Mouse (Mus musculus) lung, postnatal 36 days (tissue): Measurements from ENCODE around the gene Pex10.

Experiments
- DNase-seq: peaks from one replicate; pipeline ENCODE4 v3.0.0; 2022; ENCODE audit warnings: mixed read lengths

The Pex10 gene

DNA sequence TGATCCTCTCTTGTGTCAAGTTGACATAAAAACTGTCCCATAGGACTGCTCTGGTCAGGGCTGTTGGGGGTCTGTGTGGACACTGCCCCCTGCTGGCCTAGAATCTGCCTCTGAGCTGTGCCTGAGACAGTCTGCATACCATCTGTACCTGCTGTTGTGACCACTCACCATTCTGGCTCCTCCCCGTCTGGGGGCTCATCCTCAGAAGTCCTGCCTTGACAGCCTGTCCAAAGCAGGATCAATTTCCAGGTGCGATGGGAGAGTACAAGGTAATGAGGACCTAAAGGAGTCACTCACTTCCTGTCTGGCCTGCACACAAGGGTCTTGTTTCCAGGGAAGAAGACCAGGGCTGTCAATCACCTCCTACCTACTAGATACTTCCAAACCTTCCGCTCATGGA, 27.7 kb downstream of the Pex10 start:
- peak; percentile 67 for DNase-seq

DNA sequence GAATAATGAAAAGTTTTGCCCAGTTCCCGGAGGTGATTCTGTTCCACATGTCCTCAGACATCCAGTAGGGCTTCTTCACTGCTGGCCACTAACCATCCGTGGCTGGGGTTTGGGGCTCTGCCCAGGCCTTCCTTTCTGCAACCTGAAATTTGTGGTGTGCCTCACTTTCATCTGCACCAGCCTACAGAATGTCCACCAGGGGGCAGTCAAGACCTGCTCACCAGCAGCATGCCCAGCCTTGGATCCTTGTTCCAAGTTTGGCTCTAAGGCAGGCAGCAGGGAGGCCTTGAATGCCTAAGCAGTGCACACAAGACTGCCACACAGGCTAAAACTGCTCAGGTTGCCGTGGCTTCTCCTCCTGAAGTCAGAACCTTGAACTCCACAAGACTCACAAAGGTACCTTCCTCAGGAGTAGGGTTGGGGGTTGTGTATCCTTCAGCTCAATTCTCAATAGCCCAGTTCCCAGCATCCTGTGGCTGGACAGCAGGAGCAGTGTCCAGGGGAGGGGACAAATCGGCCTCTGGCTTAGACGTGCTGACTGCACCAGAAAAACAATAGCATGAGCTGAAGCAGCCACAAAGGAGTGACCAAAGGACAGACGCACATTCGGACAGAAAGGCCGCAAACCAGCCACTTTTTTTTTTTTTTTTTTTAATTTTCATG, 28.6 kb downstream of the Pex10 start:
- peak; percentile 92 for DNase-seq

DNA sequence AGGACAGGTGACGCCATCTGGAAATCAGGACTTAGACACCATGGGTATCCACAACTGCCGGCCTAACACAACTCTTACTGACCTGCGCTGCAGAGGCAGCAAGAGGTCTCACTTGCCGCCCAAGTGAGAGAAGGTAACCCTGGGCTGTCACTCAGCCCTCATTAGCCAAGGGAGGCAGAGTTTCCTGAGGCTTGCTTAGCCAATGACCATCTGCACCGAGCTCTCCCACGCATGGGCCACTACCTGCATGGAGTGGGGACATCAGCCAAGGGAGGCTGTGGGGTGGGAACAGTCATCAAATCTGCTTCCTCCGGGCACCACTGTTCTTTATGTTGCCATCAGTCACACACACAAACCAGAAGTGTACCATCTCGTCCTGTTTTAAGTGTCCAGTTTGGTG, 29.2 kb downstream of the Pex10 start:
- no peak for DNase-seq

DNA sequence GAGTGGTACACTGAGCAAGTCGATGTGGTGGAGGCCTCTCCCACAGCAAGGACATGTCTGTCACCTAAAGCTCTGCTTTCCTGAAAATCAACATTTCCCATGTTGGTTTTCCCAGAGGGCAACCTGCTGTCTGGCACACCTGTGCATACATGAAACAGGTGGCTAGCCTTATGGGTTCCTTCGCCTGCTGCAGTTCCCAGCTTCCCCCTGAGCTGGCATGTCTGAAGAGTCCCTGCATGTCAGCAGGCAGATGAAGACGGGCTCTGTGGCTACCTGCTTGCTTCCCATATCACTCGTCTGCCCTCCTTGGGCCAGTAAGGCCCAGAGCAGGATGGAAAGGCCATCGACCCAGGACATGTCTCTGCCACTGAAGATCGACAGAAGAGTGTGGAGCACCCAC, 30.6 kb downstream of the Pex10 start:
- no peak for DNase-seq

DNA sequence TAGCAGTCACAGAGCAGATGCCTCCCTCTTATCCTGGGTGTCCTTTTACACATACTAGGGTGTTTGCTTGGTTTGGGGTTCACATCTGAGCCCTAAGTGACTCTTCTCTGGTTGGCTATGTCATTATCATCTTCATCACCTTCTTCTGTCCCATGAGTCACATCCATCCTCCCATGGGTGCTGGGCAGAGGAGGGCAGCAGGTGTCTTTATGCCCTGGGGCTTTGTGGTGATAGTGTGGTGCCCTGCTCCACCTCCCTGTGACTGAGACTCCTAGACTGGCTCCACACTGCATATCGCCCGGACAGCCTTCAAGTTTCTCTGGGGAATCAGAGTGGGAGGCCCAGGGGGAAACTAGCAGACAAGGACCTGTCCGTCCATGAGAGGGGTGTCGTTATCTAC, 31.8 kb downstream of the Pex10 start:
- DNase-seq = no peak

DNA sequence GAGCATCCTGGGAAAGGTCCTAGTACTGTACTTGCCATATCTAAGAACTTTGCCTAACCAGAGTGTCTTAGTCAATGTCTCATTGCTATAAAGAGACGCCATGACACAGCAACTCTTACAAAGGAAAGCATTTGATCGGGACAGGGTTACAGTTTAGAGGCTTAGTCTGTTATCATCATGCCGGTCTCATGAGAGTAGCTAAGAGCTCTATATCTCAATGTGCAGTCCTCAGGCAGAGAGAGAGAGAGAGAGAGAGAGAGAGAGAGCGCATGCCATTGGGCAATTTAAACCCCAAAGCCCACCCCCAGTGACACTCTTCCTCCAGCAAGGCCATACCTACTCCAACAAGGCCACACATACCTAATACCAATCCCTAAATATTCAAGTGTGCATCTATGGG, 41.1 kb downstream of the Pex10 start:
- no peak for DNase-seq

DNA sequence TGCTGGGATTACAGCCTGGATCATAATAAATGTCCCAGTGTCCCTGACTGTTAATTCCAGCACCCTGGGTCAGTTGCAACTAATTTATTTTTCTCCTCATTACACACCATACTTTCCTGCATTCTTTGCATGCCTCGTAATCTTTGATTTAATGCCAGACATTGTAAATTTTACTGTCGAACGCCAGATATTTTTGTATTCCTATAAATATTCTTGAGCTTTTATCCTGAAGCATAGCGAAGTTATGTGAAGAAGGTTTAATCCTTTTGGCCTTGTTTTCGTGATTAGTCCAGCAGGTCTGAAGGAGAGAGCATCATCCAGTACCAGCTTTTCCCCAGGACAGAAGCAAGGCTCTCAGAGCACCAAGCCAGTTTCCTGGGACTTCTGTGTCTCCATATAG, 42.7 kb downstream of the Pex10 start:
- no peak for DNase-seq

DNA sequence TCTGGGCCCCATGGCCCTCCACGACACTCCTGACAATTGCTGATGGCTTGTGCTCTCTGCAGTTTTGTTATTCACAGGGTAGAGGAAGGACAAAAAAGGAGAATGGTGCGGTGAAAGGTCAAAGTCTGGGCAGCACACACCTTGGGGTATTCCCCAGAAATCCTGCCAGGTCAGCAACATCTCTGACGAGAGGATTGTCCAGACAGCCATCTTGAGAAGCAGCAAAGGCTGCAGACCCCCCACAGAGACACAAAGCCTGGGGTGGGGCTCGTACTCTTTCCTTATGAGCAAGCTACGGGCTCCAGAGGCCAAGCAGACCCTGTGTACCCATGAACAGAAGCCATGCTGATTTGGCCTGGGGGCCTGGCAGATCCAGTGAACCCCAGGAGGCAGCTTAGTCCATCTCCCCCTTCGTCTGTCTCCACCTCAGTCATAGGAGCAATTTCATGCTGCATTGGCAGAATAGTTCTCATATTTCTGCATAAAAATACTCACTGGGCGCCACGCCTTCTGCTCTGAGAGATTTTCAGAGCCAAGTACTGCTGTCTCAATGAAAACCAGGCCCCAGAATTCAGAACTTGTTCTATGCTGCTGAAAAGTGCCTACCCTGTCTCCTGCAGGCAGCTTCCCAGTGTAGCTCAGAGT, 47.1 kb downstream of the Pex10 start:
- DNase-seq = peak; percentile 53

DNA sequence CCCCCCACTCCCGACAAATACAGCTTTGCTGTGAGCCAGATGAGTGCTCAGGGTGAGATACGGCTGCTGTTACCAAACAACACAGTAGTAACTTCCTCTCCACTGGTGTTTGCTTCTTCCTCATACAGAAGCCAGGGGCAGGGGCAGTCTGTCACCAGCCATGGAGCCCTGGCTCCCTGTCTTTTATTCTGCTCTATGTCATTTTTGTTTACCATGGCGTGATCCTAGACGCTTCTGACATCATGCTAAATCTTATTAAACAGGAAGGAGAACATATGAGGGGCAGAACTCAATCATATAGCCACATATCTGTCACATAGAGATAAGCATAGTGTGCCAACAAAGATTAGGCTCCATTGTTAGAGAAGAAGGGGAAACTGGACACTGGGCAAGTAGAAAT, 49.8 kb downstream of the Pex10 start:
- no peak for DNase-seq

DNA sequence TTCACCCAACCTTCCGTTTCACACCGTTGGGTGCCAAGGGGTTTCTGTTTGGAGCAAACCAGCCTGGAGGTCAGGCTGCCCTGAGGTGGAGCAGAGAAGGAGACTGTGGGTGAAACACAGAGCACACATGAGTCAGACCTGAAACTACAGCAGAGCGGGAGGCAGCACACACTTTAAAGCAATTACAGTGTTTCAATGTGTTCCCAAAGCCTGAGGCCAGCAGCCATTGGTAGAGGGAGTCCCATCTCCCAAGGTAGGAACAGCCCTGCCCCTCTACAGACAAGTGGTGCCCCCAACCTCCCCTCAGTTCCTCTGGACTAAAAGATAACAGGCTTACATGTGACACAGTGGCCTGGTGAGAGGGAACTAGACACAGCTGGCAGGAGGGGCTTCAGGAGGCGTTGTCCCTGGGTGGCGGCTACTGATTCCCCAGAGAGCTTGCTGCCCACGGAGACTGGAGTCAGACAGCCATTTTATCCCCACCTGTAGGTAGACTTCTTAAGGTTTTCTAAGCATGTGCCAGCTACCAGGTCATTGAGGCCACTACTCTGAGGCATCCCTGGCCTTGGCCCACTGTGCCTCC, 50.7 kb downstream of the Pex10 start:
- DNase-seq = no peak

DNA sequence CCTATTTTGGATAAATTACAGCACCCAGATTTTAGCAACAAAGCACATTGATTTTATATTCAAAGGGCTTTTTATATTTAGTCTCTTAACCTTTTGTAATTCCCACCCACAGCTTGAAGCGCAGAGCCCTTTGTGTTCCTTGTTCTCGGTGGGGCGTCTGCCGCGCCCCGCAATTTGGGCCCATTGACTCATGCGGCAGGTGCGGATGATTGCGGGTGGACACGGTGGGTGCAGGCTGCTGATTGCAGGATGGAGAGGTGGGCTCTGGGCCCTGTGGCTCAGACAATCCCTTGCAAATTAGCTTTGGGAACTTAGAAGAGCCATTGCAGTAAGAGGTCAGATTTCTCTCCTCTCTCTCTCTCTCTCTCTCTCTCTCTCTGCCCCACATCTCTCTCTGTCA, 51.5 kb downstream of the Pex10 start:
- no peak for DNase-seq

DNA sequence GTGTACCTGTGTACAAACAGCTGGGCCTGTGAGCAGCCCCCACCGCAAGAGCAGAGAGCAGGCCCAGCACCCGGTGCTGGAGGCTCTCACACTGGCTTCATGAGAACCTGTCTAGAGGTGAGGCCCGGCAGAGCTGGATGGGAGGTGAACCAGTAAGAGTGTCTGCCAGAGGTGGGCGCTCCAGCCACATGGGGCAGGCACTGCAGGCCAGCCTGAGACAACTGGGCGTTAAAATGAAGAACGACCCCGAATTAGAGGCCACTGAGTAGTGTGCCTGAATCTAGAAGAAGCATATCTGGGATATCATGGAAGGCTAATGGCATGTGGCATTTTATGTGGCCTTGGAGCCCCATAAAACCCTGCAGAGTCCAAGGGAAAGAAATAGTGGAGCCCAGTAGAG, 53.2 kb downstream of the Pex10 start:
- no peak for DNase-seq

DNA sequence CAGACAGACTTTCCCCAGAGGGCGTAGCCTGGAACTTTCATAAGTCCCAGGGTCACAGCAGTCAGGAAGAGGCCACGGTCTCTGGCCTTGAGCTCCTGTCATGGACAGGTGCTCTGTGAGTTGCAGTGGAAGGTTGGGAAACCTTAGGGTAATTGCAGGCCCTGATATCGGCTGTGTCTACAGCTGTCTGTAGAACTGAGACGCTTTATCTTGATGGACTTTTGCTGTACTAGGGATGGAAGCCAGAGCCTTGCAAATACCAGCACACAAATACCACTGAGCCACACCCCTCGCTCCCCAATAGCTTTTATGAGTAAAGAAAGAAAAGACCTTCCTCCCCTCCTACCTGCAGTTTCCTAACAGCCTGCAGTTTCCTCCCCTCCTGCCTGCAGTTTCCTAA, 53.8 kb downstream of the Pex10 start:
- DNase-seq = peak; percentile 42

DNA sequence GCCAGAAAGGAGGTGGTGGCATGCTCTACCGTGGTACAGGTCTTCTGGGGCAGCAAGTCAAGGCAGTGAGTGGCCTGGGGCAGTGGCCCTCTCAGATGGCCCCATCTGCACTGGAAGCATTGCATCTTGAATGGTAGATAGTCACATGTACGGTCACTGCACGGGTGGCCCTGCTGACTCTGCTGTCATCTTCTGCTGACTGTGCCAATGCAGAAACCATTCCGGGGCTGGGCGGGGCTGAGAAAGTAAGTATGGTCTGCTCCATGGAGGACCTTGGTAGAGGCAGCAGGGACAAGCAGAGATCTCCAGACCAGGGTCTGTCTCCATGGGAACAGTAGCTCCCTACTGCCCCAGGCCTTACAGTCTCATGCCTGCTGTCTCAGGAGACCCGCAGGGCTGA, 54.4 kb downstream of the Pex10 start:
- no peak for DNase-seq
